Mouse (Mus musculus): ENCODE measurements at regions not wholly inside any gene's neighbourhood (a gene's known extent, or its start where the extent isn't known, plus 50 kb on each side); places are given as distances from the start of the nearest gene placed in this dataset.

- intact Hi-C loops (cut with DNase I) = no loop called here
- no peak for DNase-seq (ENCODE audit: low spot score)
Observed at GRCm38 (mm10) chr10:37402376-37402775, 263.7 kb upstream of the Marcks start.

- no peak for DNase-seq (ENCODE audit: low spot score)
- intact Hi-C loops (cut with DNase I) = no loop called here
Observed at GRCm38 (mm10) chr10:37400991-37401390, 262.3 kb upstream of the Marcks start.

GRCm38 (mm10) chr10:37400379-37400778 lies 261.7 kb upstream of the Marcks start:
- intact Hi-C loops (cut with DNase I) = no loop called here
- DNase-seq (ENCODE audit: low spot score) = no peak

- intact Hi-C loops (cut with DNase I) = loop anchor here (2.0 to 5.0 kb wide), 3 partner anchors 40 to 261 kb away; no protein-coding TSS in a partner anchor
Observed at GRCm38 (mm10) chr10:37397271-37397991, 258.7 kb upstream of the Marcks start.

GRCm38 (mm10) chr10:37390011-37390410 lies 251.3 kb upstream of the Marcks start:
- intact Hi-C loops (cut with DNase I) = no loop called here
- no peak for DNase-seq (ENCODE audit: low spot score)

More at GRCm38 (mm10) chr10:37397271-37397991, 258.7 kb upstream of the Marcks start:
- DNase-seq (ENCODE audit: low spot score) = peak; percentile 11

GRCm38 (mm10) chr10:37386216-37386615 lies 247.5 kb upstream of the Marcks start:
- intact Hi-C loops (cut with DNase I) = no loop called here
- no peak for DNase-seq (ENCODE audit: low spot score)

GRCm38 (mm10) chr10:37380024-37380423 lies 241.3 kb upstream of the Marcks start:
- DNase-seq (ENCODE audit: low spot score) = no peak
- intact Hi-C loops (cut with DNase I) = no loop called here

GRCm38 (mm10) chr10:37378002-37378702 lies 239.4 kb upstream of the Marcks start:
- intact Hi-C loops (cut with DNase I) = no loop called here
- DNase-seq (ENCODE audit: low spot score) = no peak

- no peak for DNase-seq (ENCODE audit: low spot score)
- intact Hi-C loops (cut with DNase I) = no loop called here
Observed at GRCm38 (mm10) chr10:37377258-37378001, 238.7 kb upstream of the Marcks start.

- DNase-seq (ENCODE audit: low spot score) = no peak
- intact Hi-C loops (cut with DNase I) = no loop called here
Observed at GRCm38 (mm10) chr10:37376172-37376571, 237.5 kb upstream of the Marcks start.

GRCm38 (mm10) chr10:37375648-37376047 lies 236.9 kb upstream of the Marcks start:
- DNase-seq (ENCODE audit: low spot score) = no peak
- intact Hi-C loops (cut with DNase I) = no loop called here

- intact Hi-C loops (cut with DNase I) = no loop called here
- DNase-seq (ENCODE audit: low spot score) = no peak
Observed at GRCm38 (mm10) chr10:37368997-37369679, 230.4 kb upstream of the Marcks start.

- intact Hi-C loops (cut with DNase I) = no loop called here
Observed at GRCm38 (mm10) chr10:37367796-37368195, 229.1 kb upstream of the Marcks start.

GRCm38 (mm10) chr10:37364506-37364905 lies 225.8 kb upstream of the Marcks start:
- DNase-seq (ENCODE audit: low spot score) = no peak
- intact Hi-C loops (cut with DNase I) = no loop called here

More at GRCm38 (mm10) chr10:37367796-37368195, 229.1 kb upstream of the Marcks start:
- no peak for DNase-seq (ENCODE audit: low spot score)

GRCm38 (mm10) chr10:37360985-37361384 lies 222.3 kb upstream of the Marcks start:
- intact Hi-C loops (cut with DNase I) = no loop called here
- DNase-seq (ENCODE audit: low spot score) = no peak

- intact Hi-C loops (cut with DNase I) = loop anchor here (5.0 kb wide), 2 partner anchors 38 to 222 kb away; partner anchors contain the start of gene Marcks
- no peak for DNase-seq (ENCODE audit: low spot score)
Observed at GRCm38 (mm10) chr10:37358900-37359299, 220.2 kb upstream of the Marcks start.

GRCm38 (mm10) chr10:37358334-37358733 lies 219.6 kb upstream of the Marcks start:
- no peak for DNase-seq (ENCODE audit: low spot score)
- intact Hi-C loops (cut with DNase I) = loop anchor here (5.0 kb wide), 2 partner anchors 39 to 221 kb away; partner anchors contain the start of gene Marcks

GRCm38 (mm10) chr10:37357304-37358060 lies 218.8 kb upstream of the Marcks start:
- intact Hi-C loops (cut with DNase I) = loop anchor here (5.0 kb wide), 2 partner anchors 40 to 220 kb away; partner anchors contain the start of gene Marcks

GRCm38 (mm10) chr10:37349261-37349660 lies 210.5 kb upstream of the Marcks start:
- intact Hi-C loops (cut with DNase I) = no loop called here
- DNase-seq (ENCODE audit: low spot score) = no peak

More at GRCm38 (mm10) chr10:37357304-37358060, 218.8 kb upstream of the Marcks start:
- DNase-seq (ENCODE audit: low spot score) = no peak
